Mouse (Mus musculus) brain, embryonic 18.5 days (tissue): Measurements from ENCODE around the gene Rnf167.

Source experiments
- DNase-seq: peaks from one replicate; pipeline ENCODE4 v3.0.0-alpha.2; 2012; ENCODE audit warnings: low read depth, low spot score

Rnf167 gene

DNA sequence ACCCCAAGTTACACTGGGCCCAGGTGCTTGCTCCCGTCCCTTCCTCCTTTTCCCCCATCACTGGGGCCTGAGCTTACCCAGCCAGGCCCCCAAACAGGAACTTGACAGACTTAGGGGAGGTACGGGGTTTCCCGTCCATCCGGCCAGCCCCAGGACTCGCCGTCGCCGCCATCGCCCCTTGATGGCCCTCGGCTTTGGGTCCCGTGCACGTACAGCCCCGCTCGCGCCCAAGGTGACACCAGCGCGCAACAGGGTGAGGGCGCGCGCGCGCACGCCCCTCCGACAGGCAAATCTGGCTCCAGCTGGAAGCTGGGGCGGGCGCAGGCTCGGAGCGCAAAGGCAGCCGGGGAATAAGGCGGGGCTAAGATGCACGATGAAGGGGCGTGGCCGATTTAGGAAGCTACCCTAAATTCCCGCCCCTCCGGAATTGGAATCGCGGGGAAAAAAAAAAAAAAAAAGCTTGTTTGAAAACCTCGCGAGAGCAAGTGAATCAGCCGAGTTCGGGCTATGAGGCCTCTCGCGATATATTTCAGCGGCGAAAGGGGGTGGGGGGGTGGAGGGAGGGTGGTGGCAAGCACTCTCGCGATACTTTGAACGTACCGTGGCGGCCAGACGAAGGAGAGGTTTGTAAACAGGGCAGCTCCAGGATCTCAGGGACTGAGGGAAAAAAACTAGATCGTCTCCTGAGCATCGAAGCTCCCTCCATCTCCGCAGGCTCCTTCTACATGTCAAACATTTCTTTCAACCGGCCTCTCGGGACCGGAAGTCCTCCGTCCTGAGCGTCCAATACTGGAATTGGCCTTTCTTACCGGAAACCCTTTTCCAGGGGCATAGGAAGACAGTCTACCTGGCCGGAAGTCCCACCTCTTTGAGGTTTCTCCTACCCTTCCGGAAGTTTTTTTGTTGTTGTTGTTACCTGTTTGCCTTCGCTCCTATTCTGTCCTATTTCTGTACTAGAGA is at the start of gene Rnf167, which contains the start of gene Slc25a11:
Gene Rnf167 (plus strand): TSS at position 545 of the 960 bp plus-strand sequence.
Gene Slc25a11 (minus strand): TSS at position 789 of the 960 bp plus-strand sequence.
- peak; percentile 99 for DNase-seq

DNA sequence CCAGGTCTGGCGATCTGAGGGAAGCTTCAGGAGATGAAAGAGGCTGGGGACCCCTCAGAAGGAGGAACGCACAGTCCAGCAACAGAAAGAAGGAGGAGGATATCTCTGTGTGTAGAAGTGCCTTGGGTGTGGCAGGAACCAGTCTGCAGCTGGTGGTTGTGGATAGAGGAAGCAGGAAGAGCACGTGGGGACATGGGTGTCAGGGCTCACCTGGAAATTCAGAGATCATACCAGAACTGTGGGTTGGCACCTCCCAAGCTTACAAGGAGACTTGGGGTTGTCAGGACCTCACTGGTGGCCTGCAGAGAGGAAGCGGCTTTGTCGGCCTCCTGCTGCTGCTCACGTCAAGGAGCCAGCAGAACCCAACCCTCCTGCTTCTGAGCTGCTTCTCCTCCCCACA is 49.7 kb upstream of the Rnf167 start:
- DNase-seq, result no peak

- no peak for DNase-seq
Observed at GRCm38 (mm10) chr11:70598451-70598953, 48.5 kb upstream of the Rnf167 start.

- DNase-seq, result peak; percentile 16
Observed at GRCm38 (mm10) chr11:70605024-70605566, 41.9 kb upstream of the Rnf167 start.

DNA sequence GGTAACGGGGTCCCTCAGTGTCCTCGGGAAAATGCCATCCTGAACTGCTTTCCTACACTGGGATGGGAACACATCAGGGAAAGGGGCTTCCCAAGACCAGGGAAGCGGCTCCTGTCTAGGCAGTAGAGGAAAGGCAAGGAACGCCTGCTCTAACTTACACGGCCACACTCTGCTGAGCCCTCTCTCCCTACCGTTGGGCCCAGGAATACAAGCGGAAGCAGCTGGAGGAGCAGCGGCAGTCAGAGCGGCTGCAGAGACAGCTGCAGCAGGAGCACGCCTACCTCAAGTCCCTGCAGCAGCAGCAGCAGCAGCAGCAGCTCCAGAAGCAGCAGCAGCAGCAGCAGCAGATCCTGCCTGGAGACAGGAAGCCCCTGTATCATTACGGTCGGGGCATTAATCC is 40.3 kb upstream of the Rnf167 start:
- no peak for DNase-seq

- no peak for DNase-seq
Observed at GRCm38 (mm10) chr11:70607611-70608010, 39.4 kb upstream of the Rnf167 start.

DNA sequence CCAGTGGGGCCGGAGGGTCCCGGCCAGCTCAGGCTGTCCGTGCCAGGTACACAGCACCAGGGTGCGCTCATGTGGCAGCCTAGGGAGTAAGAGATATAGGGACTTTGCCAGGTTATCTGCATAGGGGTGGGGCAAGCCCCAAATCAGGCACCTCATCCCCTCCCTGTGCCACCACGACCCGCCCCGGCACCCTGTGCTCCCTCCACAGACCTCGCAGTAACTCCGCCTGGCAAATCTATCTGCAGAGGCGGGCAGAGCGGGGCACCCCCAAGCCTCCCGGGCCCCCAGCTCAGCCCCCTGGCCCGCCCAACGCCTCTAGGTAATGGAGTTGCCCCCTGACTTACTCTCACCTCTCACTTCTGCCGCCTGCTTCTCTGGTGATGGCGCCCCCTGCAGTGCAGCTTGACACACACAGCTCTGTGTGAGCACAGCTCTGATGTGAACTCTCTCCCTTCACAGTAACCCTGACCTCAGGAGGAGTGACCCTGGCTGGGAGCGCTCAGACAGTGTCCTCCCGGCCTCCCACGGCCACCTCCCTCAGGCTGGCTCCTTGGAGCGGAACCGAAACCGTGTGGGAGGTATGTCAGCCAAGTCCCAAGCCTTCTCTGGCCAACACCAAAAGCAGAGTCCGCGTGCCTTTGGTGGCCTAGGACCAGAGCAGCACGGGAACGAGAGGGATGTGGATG is 38.5 kb upstream of the Rnf167 start:
- DNase-seq, result no peak

DNA sequence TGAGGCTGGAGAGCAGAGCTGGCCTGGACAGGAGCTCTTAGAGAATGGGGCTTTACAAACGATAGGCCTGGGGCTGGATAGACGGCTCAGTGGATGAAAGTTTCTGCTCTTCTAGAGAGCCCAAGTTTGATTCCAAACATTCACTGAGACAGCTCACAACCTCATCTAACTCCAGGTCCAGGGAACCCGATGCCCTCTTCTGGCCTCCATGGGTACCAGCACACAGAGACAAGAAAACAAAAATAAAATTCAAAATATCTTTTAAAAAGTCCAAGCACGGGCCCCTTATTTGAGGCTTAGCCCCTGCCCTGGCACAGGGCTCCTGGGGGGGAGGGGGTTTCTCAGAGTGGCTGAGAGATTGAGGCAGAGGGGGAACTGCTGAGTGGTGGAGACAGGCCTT is 36.3 kb upstream of the Rnf167 start:
- DNase-seq, result no peak

- DNase-seq, result no peak
Observed at GRCm38 (mm10) chr11:70612505-70612904, 34.5 kb upstream of the Rnf167 start.

DNA sequence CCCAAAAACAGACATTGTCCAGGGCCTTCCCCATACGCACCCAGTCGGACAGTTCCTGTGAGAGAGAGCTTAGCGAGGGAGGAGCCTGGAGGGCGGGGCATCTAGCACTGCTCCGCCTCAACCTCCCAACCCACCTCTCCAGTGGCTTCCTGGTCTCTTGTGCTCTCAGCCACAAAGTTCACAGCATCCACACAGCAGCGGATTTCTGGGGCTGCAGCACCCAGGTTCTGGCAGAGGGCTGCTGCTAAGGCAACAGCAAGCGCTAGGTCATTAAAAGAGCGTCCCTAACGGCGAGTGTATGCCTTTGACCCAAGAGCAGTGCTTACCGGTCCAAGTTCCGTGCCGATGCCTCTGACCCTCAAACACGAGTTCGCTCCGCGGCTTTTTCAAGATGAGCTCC is 32.0 kb upstream of the Rnf167 start:
- no peak for DNase-seq

DNA sequence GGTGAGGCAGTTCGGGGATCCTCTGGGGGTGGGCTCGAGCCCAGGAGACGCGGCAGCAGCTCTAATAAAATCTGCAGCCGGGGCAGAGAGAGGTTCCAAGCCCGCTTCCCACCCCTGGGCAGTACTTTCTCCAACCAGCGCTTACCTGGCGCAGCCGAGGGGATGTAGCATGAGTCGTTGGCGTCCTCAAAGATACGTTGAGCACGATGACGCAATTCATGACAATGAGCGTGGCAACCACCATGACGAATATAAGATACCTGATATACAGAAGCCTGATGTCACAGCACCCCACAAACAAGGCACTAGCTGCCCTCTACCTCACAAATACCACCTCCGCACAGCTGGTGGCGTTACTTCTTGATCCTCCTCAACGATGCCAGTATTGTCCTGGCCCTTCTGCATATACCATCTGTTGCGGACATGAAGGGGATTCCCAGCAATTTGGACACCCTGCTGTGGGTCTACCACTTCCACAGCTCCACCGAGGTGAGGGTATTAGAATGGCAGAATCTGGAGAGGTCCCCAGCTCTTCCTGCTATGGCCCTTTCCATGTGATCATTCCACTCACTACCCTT is 31.4 kb upstream of the Rnf167 start, which contains the start of gene 4930544D05Rik:
Gene 4930544D05Rik (plus strand): TSS at position 333 of the 578 bp plus-strand sequence.
- DNase-seq, result no peak

DNA sequence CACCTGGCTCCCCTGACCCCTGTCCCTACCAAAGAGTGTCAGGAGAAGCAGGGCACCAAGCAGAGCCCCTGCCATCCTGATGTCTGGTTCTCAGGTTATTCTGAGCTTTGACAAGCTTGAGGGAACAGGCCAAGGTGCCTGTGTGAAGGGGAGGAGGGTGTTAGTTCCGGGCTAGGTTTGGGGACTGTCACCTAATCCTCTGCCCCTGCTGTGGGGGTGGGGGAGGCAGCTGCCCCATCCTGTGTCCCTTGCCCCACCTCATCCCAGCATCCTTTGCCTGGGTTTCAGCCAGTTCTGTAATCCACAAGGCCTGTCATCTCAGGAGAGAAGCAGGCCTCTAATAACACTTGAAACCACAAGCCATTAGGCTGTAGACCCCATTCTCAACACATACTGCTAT is 27.9 kb upstream of the Rnf167 start, which contains the start of gene Chrne:
Gene Chrne (minus strand): TSS at position 116 of the 400 bp plus-strand sequence.
- DNase-seq, result no peak

DNA sequence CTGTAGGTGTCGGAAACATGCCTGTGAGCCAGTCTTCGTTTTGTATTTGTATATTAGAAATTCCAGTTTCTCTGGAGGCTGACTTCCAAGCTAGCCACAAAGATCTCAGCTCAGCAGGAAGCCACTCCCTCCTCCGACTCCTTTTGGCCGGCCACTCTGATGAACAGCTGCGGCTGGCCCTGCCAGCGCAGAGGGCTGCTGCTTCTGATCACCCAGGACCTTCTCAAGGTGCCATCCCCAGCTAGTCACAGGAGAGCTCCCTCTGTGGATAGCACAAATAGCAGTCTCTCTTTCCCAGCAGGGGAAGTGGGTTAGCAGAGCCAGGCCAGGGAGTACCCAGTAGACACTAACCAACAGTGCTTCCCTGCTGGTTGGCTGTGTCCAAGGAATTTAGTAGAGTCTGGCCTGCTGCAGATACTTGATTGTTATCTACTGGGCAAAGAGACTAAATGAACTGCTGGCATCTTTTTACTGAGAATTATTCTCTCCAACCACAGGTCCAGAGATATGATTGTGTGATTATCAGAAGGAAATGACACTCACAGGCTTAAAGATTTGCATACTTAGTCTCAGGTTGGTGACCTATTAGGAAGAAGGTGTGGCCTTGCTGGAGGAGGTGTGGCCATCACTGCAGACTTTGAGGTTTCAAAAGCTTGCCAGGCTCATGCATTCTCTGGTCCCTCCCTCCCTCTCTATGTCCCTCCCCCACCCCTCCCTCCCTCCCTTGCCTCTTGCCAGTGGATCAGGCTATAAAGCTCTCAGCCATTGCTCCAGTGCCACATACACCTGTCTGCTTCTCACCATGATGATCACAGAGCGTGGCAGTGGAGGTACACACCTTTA is 24.8 kb upstream of the Rnf167 start:
- no peak for DNase-seq

- DNase-seq, result no peak
Observed at GRCm38 (mm10) chr11:70623053-70623742, 23.8 kb upstream of the Rnf167 start.

DNA sequence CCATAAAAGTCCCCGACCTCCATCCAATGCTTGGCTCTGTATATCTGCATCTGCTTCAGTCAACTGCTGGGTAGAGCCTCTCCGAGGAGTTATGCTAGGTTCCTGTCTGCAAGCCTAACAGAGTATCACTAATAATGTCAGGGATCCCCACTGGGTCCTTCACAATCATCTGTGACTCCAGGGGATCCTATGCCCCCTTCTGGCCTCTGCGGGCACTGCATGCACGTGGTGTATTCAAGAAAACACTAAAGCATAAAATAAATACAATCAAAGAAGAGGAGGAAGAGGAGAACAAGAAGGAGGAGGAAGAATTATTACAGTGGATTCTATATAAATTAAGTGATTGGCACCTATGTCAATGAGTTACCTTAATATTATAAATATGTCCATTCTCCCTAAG is 21.6 kb upstream of the Rnf167 start:
- no peak for DNase-seq

DNA sequence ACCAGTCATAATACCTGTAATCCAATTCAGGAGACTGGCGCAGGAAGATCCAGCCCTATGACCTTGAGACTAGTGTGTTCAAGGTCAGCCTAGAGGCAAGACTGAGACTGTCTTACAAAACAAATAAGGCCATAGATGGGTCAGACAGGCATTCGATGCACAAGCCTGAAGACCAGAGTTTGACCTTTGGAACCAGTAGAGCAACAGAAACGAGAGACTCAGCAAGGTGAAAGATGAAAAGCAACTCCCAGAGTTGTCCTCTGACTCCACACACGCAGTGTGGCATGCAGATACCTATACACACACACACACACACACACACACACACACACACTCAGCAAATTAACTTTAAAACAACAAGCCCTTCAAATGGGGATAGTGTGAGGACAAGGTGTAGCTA is 20.2 kb upstream of the Rnf167 start:
- DNase-seq, result no peak

GRCm38 (mm10) chr11:70628431-70628830 is 18.6 kb upstream of the Rnf167 start:
- DNase-seq, result no peak

DNA sequence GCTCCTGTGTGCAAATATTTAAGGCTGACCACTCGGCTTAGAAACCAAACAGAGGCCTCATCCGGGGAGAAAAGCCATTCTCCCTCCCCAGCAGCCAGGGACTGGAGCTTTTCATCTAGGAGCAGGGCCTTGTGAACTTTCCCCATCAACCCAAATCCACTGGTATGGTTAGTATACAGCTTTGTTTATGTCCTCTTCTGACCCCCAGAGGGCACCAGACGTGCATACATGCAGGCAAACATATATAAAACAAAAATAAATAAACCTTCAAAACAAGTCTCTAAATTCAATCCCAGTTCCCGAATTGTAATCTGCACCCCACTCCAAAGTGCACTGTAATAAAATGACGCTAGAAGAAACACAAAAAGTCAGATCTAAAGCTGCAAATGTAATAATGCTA is 17.5 kb upstream of the Rnf167 start:
- no peak for DNase-seq

- no peak for DNase-seq
Observed at GRCm38 (mm10) chr11:70630129-70630528, 16.9 kb upstream of the Rnf167 start.

DNA sequence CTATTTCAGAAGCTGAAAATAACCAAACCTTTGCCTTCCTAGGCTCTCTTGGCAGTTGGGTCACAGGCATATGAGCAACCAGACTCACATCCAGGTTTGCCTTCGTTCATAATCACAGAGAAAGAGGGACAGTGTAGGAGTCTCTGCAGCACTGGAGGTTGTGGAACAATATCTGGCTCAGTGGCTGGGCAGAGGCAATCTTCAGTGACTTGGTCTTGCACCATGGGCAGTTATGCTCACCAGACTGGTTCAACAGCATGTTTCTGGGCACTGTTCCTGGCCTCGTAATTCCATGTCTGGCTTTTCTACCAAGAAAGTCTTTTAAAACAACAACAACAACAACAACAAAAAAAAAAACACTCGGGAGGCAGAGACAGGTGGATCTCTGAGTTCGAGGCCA is 11.4 kb upstream of the Rnf167 start:
- no peak for DNase-seq
